Mouse (Mus musculus): Measurements from ENCODE around the gene Nfkb1. TPM values are rescaled to one million over a fixed set of nuclear protein-coding genes. Genes with fewer than 3 reads are reported as not detected.

Gene Nfkb1
- polyA plus RNA-seq, 1 experiment: not detected

DNA sequence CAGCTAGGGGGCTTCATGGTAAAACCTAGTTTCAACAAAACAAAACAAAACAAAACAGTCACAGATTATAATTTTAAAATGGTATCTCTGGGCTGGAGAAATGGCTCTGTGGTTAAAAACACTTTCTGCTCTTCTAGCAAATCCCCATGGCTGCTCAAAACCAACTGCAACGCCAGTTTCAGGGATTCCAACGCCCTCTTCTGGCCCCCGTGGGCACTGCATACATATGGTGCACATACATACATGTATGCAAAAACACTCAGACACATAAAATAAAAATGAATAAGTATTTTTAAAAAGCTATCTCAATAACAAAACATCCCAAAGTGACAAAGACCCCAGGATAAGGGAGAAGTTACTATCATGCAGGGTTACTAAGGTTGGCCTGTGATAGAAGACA, 46.4 kb downstream of the Nfkb1 start:
- Histone ChIP-seq H3K27ac (ENCODE audit: insufficient read depth, low read depth, low read length) (no peak overlapping the region), H3K4me1 (ENCODE audit: control insufficient read depth, insufficient read depth, low read length) (no peaks in the 10 kb centered on the region), H3K4me3 (ENCODE audit: insufficient read depth, low read depth, low read length) (no peak overlapping the region)
- TF ChIP-seq POLR2A (IDR thresholded peaks at IDR 0.05; ENCODE audit: insufficient read depth, low read depth, low read length) (no peak), CTCF (IDR thresholded peaks at IDR 0.05; ENCODE audit: insufficient read depth, low read depth, low read length) (no peak)
- WGBS: 96% methylated on average over 3 of the region's 3 CpGs

- no peak overlapping the region for H3K27ac ChIP-seq (ENCODE audit: insufficient read depth, low read depth, low read length)
- WGBS: 83% methylated on average over 4 of the region's 4 CpGs
- no peak overlapping the region for H3K4me3 ChIP-seq (ENCODE audit: insufficient read depth, low read depth, low read length)
- H3K4me1 ChIP-seq (ENCODE audit: control insufficient read depth, insufficient read depth, low read length): no peaks in the 10 kb centered on the region
- TF ChIP-seq CTCF (IDR thresholded peaks at IDR 0.05; ENCODE audit: insufficient read depth, low read depth, low read length) (no peak), POLR2A (IDR thresholded peaks at IDR 0.05; ENCODE audit: insufficient read depth, low read depth, low read length) (no peak)
Observed at GRCm38 (mm10) chr3:135641623-135641915, 49.8 kb downstream of the Nfkb1 start.

- TF ChIP-seq POLR2A (IDR thresholded peaks at IDR 0.05; ENCODE audit: insufficient read depth, low read depth, low read length) (no peak), CTCF (IDR thresholded peaks at IDR 0.05; ENCODE audit: insufficient read depth, low read depth, low read length) (no peak)
- Histone ChIP-seq H3K27ac (ENCODE audit: insufficient read depth, low read depth, low read length) (no peak overlapping the region), H3K4me1 (ENCODE audit: control insufficient read depth, insufficient read depth, low read length) (no peaks in the 10 kb centered on the region), H3K4me3 (ENCODE audit: insufficient read depth, low read depth, low read length) (no peak overlapping the region)
- WGBS: 90% methylated on average over 16 of the region's 16 CpGs
Observed at GRCm38 (mm10) chr3:135640856-135641622, 50.3 kb downstream of the Nfkb1 start.

- TF ChIP-seq CTCF (IDR thresholded peaks at IDR 0.05; ENCODE audit: insufficient read depth, low read depth, low read length) (no peak), POLR2A (IDR thresholded peaks at IDR 0.05; ENCODE audit: insufficient read depth, low read depth, low read length) (no peak)
- no peaks in the 10 kb centered on the region for H3K4me1 ChIP-seq (ENCODE audit: control insufficient read depth, insufficient read depth, low read length)
- no peak overlapping the region for H3K4me3 ChIP-seq (ENCODE audit: insufficient read depth, low read depth, low read length)
- WGBS: 98% methylated on average over 5 of the region's 5 CpGs
- no peak overlapping the region for H3K27ac ChIP-seq (ENCODE audit: insufficient read depth, low read depth, low read length)
Observed at GRCm38 (mm10) chr3:135640203-135640602, 51.1 kb downstream of the Nfkb1 start.

- WGBS: 95% methylated on average over 5 of the region's 5 CpGs
Observed at GRCm38 (mm10) chr3:135637592-135637991, 53.8 kb downstream of the Nfkb1 start.

DNA sequence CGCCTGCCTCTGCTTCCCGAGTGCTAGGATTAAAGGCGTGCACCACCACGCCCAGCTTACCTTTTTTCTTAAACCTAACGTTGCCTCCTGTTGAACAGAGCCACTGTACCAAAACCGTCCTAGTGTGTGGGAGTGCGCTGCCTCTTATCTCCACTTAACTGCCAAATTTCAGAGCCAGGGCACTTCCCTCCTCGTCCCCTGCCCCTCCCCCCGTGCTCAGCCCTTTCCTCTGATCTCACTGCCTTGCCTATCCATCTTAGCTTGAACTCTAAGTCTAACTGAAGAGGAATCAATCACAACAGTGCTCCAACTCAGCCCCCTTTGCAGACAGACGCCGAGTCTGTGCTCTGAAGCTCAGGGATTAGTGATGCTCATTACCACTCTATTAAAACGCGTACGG, 54.9 kb downstream of the Nfkb1 start:
- 70% methylated on average over 14 of the region's 14 CpGs for WGBS
- H3K27ac ChIP-seq (ENCODE audit: insufficient read depth, low read depth, low read length): no peak overlapping the region
- no peaks in the 10 kb centered on the region for H3K4me1 ChIP-seq (ENCODE audit: control insufficient read depth, insufficient read depth, low read length)
- H3K4me3 ChIP-seq (ENCODE audit: insufficient read depth, low read depth, low read length): no peak overlapping the region
- TF ChIP-seq POLR2A (IDR thresholded peaks at IDR 0.05; ENCODE audit: insufficient read depth, low read depth, low read length) (no peak), CTCF (IDR thresholded peaks at IDR 0.05; ENCODE audit: insufficient read depth, low read depth, low read length) (no peak)

More at GRCm38 (mm10) chr3:135637592-135637991, 53.8 kb downstream of the Nfkb1 start:
- Histone ChIP-seq H3K4me3 (ENCODE audit: insufficient read depth, low read depth, low read length) (no peak overlapping the region), H3K4me1 (ENCODE audit: control insufficient read depth, insufficient read depth, low read length) (no peaks in the 10 kb centered on the region), H3K27ac (ENCODE audit: insufficient read depth, low read depth, low read length) (no peak overlapping the region)
- TF ChIP-seq POLR2A (IDR thresholded peaks at IDR 0.05; ENCODE audit: insufficient read depth, low read depth, low read length) (no peak), CTCF (IDR thresholded peaks at IDR 0.05; ENCODE audit: insufficient read depth, low read depth, low read length) (no peak)

- Histone ChIP-seq H3K4me1 (ENCODE audit: control insufficient read depth, insufficient read depth, low read length) (no peaks in the 10 kb centered on the region), H3K4me3 (ENCODE audit: insufficient read depth, low read depth, low read length) (no peak overlapping the region), H3K27ac (ENCODE audit: insufficient read depth, low read depth, low read length) (no peak overlapping the region)
- WGBS: 92% methylated on average over 14 of the region's 14 CpGs
- TF ChIP-seq CTCF (IDR thresholded peaks at IDR 0.05; ENCODE audit: insufficient read depth, low read depth, low read length) (no peak), POLR2A (IDR thresholded peaks at IDR 0.05; ENCODE audit: insufficient read depth, low read depth, low read length) (no peak)
Observed at GRCm38 (mm10) chr3:135635646-135636434, 55.5 kb downstream of the Nfkb1 start.

DNA sequence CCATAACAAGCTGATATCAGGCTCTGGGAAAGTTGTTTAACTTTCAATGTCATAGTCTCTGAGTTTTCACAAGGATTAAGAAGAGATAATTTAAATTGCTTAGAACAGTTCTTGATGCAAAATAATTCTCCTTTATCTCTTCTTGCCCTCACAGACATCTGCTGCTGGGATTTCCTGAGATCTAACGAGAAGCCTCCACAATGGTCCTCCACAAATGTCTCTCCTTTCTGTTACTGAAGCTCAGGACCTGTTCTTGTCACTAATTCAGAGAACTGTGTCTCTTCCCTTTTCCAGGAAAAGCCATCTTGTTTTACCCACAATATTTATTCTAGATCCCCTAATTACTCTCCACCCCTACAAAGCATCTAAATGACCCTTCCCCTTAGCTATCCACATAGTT, 56.3 kb downstream of the Nfkb1 start:
- 98% methylated on average over 1 of the region's 1 CpGs for WGBS
- Histone ChIP-seq H3K4me1 (ENCODE audit: control insufficient read depth, insufficient read depth, low read length) (no peaks in the 10 kb centered on the region), H3K4me3 (ENCODE audit: insufficient read depth, low read depth, low read length) (no peak overlapping the region), H3K27ac (ENCODE audit: insufficient read depth, low read depth, low read length) (no peak overlapping the region)
- TF ChIP-seq POLR2A (IDR thresholded peaks at IDR 0.05; ENCODE audit: insufficient read depth, low read depth, low read length) (no peak), CTCF (IDR thresholded peaks at IDR 0.05; ENCODE audit: insufficient read depth, low read depth, low read length) (no peak)

- Histone ChIP-seq H3K4me3 (ENCODE audit: insufficient read depth, low read depth, low read length) (no peak overlapping the region), H3K4me1 (ENCODE audit: control insufficient read depth, insufficient read depth, low read length) (no peaks in the 10 kb centered on the region), H3K27ac (ENCODE audit: insufficient read depth, low read depth, low read length) (no peak overlapping the region)
- 95% methylated on average over 3 of the region's 3 CpGs for WGBS
- TF ChIP-seq CTCF (IDR thresholded peaks at IDR 0.05; ENCODE audit: insufficient read depth, low read depth, low read length) (no peak), POLR2A (IDR thresholded peaks at IDR 0.05; ENCODE audit: insufficient read depth, low read depth, low read length) (no peak)
Observed at GRCm38 (mm10) chr3:135634275-135634674, 57.1 kb downstream of the Nfkb1 start.

All from olfactory bulb, adult 2 months (tissue).